Mouse (Mus musculus) neural tube, embryonic 14.5 days (tissue): ENCODE data around the gene Chmp6. TPM values are rescaled to one million over a fixed set of nuclear protein-coding genes. Genes with fewer than 3 reads are reported as not detected.
A peak's percentile ranks its signal among the peaks of the same experiment; 100 is the strongest.

Experiments
- ATAC-seq: fragments of 200-750 bp; cut with Nextera tagmentation; 2 replicates; pipeline ENCODE4 v1.8.0; 2017; ENCODE audit warnings: low read depth, mild to moderate bottlenecking, moderate TSS enrichment, moderate library complexity
- H3K27ac ChIP-seq: fragments of 300-500 bp; sonication (generic); 2 replicates; pipeline ENCODE4 v1.5.1; 2014; ENCODE audit warnings: low read depth, mild to moderate bottlenecking, control low read depth, low read length, moderate library complexity, mixed read lengths
- H3K27me3 ChIP-seq: fragments of 300-500 bp; sonication (generic); 2 replicates; pipeline ENCODE4 v1.6.1; 2014; ENCODE audit warnings: low read length; ENCODE audit not compliant: control insufficient read depth, insufficient read depth
- H3K36me3 ChIP-seq: fragments of 300-500 bp; sonication (generic); 2 replicates; pipeline ENCODE4 v1.6.1; 2014; ENCODE audit warnings: low read length, mixed read lengths; ENCODE audit not compliant: control insufficient read depth, insufficient read depth
- H3K4me1 ChIP-seq: fragments of 300-500 bp; sonication (generic); 2 replicates; pipeline ENCODE4 v1.6.1; 2014; ENCODE audit warnings: low read length; ENCODE audit not compliant: control insufficient read depth, insufficient read depth
- H3K4me2 ChIP-seq: fragments of 300-500 bp; sonication (generic); 2 replicates; pipeline ENCODE4 v1.6.1; 2014; ENCODE audit warnings: mild to moderate bottlenecking, low read depth, low read length, control low read depth
- H3K4me3 ChIP-seq: fragments of 300-500 bp; sonication (generic); 2 replicates; pipeline ENCODE4 v1.5.1; 2014; ENCODE audit warnings: low read depth, low read length, control low read depth, mixed read lengths
- H3K9ac ChIP-seq: fragments of 300-500 bp; sonication (generic); replicated peaks from 2 replicates; pipeline ENCODE4 v1.6.1; 2014; ENCODE audit warnings: low read depth, mild to moderate bottlenecking, control low read depth, low read length, mixed read lengths
- H3K9me3 ChIP-seq: fragments of 300-500 bp; sonication (generic); 2 replicates; pipeline ENCODE4 v1.6.1; 2016; ENCODE audit warnings: low read length; ENCODE audit not compliant: control insufficient read depth
- WGBS: fragments of 180-500 bp; shearing (Covaris S2); extraction: QIAGEN DNeasy Blood & Tissue Kit; methylation state at CpG from one replicate; pipeline ENCODE4 v1.1.7; 2014; 5-methylcytosine and 5-hydroxymethylcytosine counted together
- polyA plus RNA-seq: library from polyadenylated mRNA; unstranded; fragments of >200 nt; fragmentation: Nextera tagmentation; extraction: Ambion mirVana; gene quantifications from 2 replicates; pipeline ENCODE4 v1.2.1, GENCODE M21; 2014

Chmp6 gene
- polyA plus RNA-seq, 1 experiment from 2014 or later, result 92.9 TPM

- Histone ChIP-seq H3K4me1 (no peaks in the 10 kb centered on the region), H3K27me3 (no peaks in the 10 kb centered on the region), H3K4me3 (no peak overlapping the region), H3K36me3 (peaks cover 10% of the 10 kb centered on the region), H3K4me2 (no peak overlapping the region), H3K9ac (no peak overlapping the region), H3K27ac (no peak overlapping the region), H3K9me3 (no peaks in the 10 kb centered on the region)
- no peak for ATAC-seq
- 93% methylated on average over 5 of the region's 5 CpGs for WGBS
These were observed 33.7 kb upstream of the Chmp6 start for GRCm38 (mm10) chr11:119879573-119879972.

- H3K9ac ChIP-seq, result no peak overlapping the region
- no peaks in the 10 kb centered on the region for H3K27me3 ChIP-seq
- no peak overlapping the region for H3K27ac ChIP-seq
- H3K4me2 ChIP-seq, result no peak overlapping the region
- ATAC-seq, result no peak
- WGBS, result 73% methylated on average over 2 of the region's 2 CpGs
- H3K9me3 ChIP-seq, result no peaks in the 10 kb centered on the region
- no peak overlapping the region for H3K4me3 ChIP-seq
- peaks cover 7% of the 10 kb centered on the region; the same call in 1 of the 2 replicates for H3K36me3 ChIP-seq
- H3K4me1 ChIP-seq, result no peaks in the 10 kb centered on the region
These were observed 29.6 kb upstream of the Chmp6 start for GRCm38 (mm10) chr11:119883646-119884045.

- Histone ChIP-seq H3K27me3 (no peaks in the 10 kb centered on the region), H3K36me3 (no peaks in the 10 kb centered on the region; the same call in 1 of the 2 replicates), H3K4me1 (peaks cover 21% of the 10 kb centered on the region), H3K9ac (no peak overlapping the region), H3K27ac (no peak overlapping the region), H3K4me2 (no peak overlapping the region), H3K4me3 (no peak overlapping the region), H3K9me3 (no peaks in the 10 kb centered on the region)
- no peak for ATAC-seq
- WGBS, result 87% methylated on average over 3 of the region's 3 CpGs
These were observed 23.3 kb upstream of the Chmp6 start for GRCm38 (mm10) chr11:119889966-119890365.

GRCm38 (mm10) chr11:119891601-119892215 lies 21.5 kb upstream of the Chmp6 start:
- no peaks in the 10 kb centered on the region for H3K27me3 ChIP-seq
- H3K4me2 ChIP-seq, result no peak overlapping the region
- no peak for ATAC-seq
- peaks cover 24% of the 10 kb centered on the region for H3K4me1 ChIP-seq
- no peaks in the 10 kb centered on the region; the same call in 1 of the 2 replicates for H3K36me3 ChIP-seq
- H3K9ac ChIP-seq, result no peak overlapping the region
- H3K9me3 ChIP-seq, result no peaks in the 10 kb centered on the region
- H3K4me3 ChIP-seq, result no peak overlapping the region
- WGBS, result 93% methylated on average over 7 of the region's 7 CpGs
- H3K27ac ChIP-seq, result no peak overlapping the region

GRCm38 (mm10) chr11:119893667-119894236 lies 19.5 kb upstream of the Chmp6 start:
- ATAC-seq, result no peak

GRCm38 (mm10) chr11:119894634-119895033 lies 18.6 kb upstream of the Chmp6 start:
- Histone ChIP-seq H3K27me3 (no peaks in the 10 kb centered on the region), H3K4me1 (peaks cover 34% of the 10 kb centered on the region), H3K9me3 (no peaks in the 10 kb centered on the region), H3K9ac (0 out of 2 replicates have a peak overlapping the region, but pooled peaks have one; percentile 25), H3K36me3 (no peaks in the 10 kb centered on the region; the same call in 1 of the 2 replicates), H3K4me3 (no peak overlapping the region), H3K27ac (peak overlapping the region; percentile 78), H3K4me2 (no peak overlapping the region)
- 68% methylated on average over 6 of the region's 6 CpGs for WGBS
- ATAC-seq, result no peak

More at GRCm38 (mm10) chr11:119893667-119894236, 19.5 kb upstream of the Chmp6 start:
- H3K4me2 ChIP-seq, result no peak overlapping the region
- H3K9ac ChIP-seq, result 0 out of 2 replicates have a peak overlapping the region, but pooled peaks have one; percentile 25
- 26% methylated on average over 10 of the region's 10 CpGs for WGBS
- peaks cover 34% of the 10 kb centered on the region for H3K4me1 ChIP-seq
- no peaks in the 10 kb centered on the region for H3K9me3 ChIP-seq
- H3K27ac ChIP-seq, result peak overlapping the region; percentile 78
- H3K27me3 ChIP-seq, result no peaks in the 10 kb centered on the region
- no peaks in the 10 kb centered on the region; the same call in 1 of the 2 replicates for H3K36me3 ChIP-seq
- H3K4me3 ChIP-seq, result no peak overlapping the region

GRCm38 (mm10) chr11:119897041-119897440 lies 16.2 kb upstream of the Chmp6 start:
- H3K9me3 ChIP-seq, result no peaks in the 10 kb centered on the region
- ATAC-seq, result peak; percentile 89
- no peaks in the 10 kb centered on the region for H3K27me3 ChIP-seq
- 43% methylated on average over 9 of the region's 9 CpGs for WGBS
- H3K4me2 ChIP-seq, result no peak overlapping the region
- H3K4me1 ChIP-seq, result peaks cover 34% of the 10 kb centered on the region
- no peaks in the 10 kb centered on the region for H3K36me3 ChIP-seq
- no peak overlapping the region for H3K4me3 ChIP-seq
- H3K27ac ChIP-seq, result peak overlapping the region; percentile 82
- H3K9ac ChIP-seq, result no peak overlapping the region

- H3K4me1 ChIP-seq, result peaks cover 20% of the 10 kb centered on the region
- H3K36me3 ChIP-seq, result no peaks in the 10 kb centered on the region
- H3K9me3 ChIP-seq, result no peaks in the 10 kb centered on the region
- H3K27me3 ChIP-seq, result no peaks in the 10 kb centered on the region
- no peak for ATAC-seq
- no peak overlapping the region for H3K27ac ChIP-seq
- H3K4me2 ChIP-seq, result no peak overlapping the region
- WGBS, result 87% methylated on average over 11 of the region's 11 CpGs
- no peak overlapping the region for H3K9ac ChIP-seq
- no peak overlapping the region for H3K4me3 ChIP-seq
These were observed 14.3 kb upstream of the Chmp6 start for GRCm38 (mm10) chr11:119898976-119899375.

- Histone ChIP-seq H3K4me2 (no peak overlapping the region), H3K27ac (no peak overlapping the region), H3K4me3 (no peak overlapping the region), H3K27me3 (no peaks in the 10 kb centered on the region), H3K36me3 (no peaks in the 10 kb centered on the region), H3K9me3 (no peaks in the 10 kb centered on the region), H3K9ac (no peak overlapping the region), H3K4me1 (peaks cover 9% of the 10 kb centered on the region)
- 72% methylated on average over 4 of the region's 4 CpGs for WGBS
- no peak for ATAC-seq
These were observed 12.1 kb upstream of the Chmp6 start for GRCm38 (mm10) chr11:119901174-119901573.
